Mouse (Mus musculus) kidney, adult 2 months (tissue): ENCODE measurements at regions not wholly inside any gene's neighbourhood (a gene's known extent, or its start where the extent isn't known, plus 50 kb on each side); places are given as distances from the start of the nearest gene placed in this dataset.

Experiments
- DNase-seq: peaks from one replicate; pipeline ENCODE4 v3.0.0; 2021
- H3K27ac ChIP-seq: fragments of 200-500 bp; 2 replicates; pipeline ENCODE4 v1.5.1; 2012; ENCODE audit warnings: low read depth, low read length, control low read depth, inconsistent platforms; ENCODE audit not compliant: insufficient read depth
- H3K27me3 ChIP-seq: fragments of 200-500 bp; replicated peaks from 2 replicates; pipeline ENCODE4 v1.6.1; 2012; ENCODE audit warnings: mild to moderate bottlenecking, moderate library complexity, low read length, inconsistent platforms; ENCODE audit not compliant: control insufficient read depth, insufficient read depth
- H3K36me3 ChIP-seq: fragments of 200-500 bp; 2 replicates; pipeline ENCODE4 v1.6.1; 2012; ENCODE audit warnings: mild to moderate bottlenecking, moderate library complexity, low read length, inconsistent platforms; ENCODE audit not compliant: control insufficient read depth, insufficient read depth
- H3K4me1 ChIP-seq: fragments of 200-500 bp; 2 replicates; pipeline ENCODE4 v1.6.1; 2011; ENCODE audit warnings: low read length; ENCODE audit not compliant: control insufficient read depth, insufficient read depth
- H3K4me3 ChIP-seq: fragments of 200-500 bp; 2 replicates; pipeline ENCODE4 v1.5.1; 2011; ENCODE audit warnings: mild to moderate bottlenecking, low read depth, low read length, control low read depth; ENCODE audit not compliant: insufficient read depth
- CTCF ChIP-seq: fragments of 200-500 bp; conservative IDR thresholded peaks from 2 replicates; pipeline ENCODE4 v1.5.1; 2011; ENCODE audit warnings: low read depth, mild to moderate bottlenecking, control low read depth, low read length, moderate library complexity, mixed read lengths; ENCODE audit not compliant: insufficient read depth, insufficient read length
- POLR2A ChIP-seq: fragments of 200-500 bp; IDR thresholded peaks from one replicate; pipeline ENCODE4 v1.6.1; 2011; ENCODE audit warnings: low read depth, low read length, control low read depth
- WGBS: fragments of 180-500 bp; shearing (Covaris S2); methylation state at CpG from one replicate; pipeline ENCODE4 v1.1.7; 2018; 5-methylcytosine and 5-hydroxymethylcytosine counted together

- H3K27ac ChIP-seq, result no peak overlapping the region
- no peaks in the 10 kb centered on the region for H3K4me1 ChIP-seq
- H3K27me3 ChIP-seq, result no peaks in the 10 kb centered on the region
- no peaks in the 10 kb centered on the region for H3K36me3 ChIP-seq
- H3K4me3 ChIP-seq, result no peak overlapping the region
- 36% methylated on average over 8 of the region's 8 CpGs for WGBS
- DNase-seq, result no peak
- TF ChIP-seq CTCF (no peak), POLR2A (no peak)
Measured at GRCm38 (mm10) chr11:38121051-38121616, 885.4 kb upstream of the Tenm2 start.

GRCm38 (mm10) chr11:38117741-38118140, 882.0 kb upstream of the Tenm2 start:
- DNase-seq, result no peak
- no peaks in the 10 kb centered on the region for H3K36me3 ChIP-seq
- no peaks in the 10 kb centered on the region for H3K27me3 ChIP-seq
- no peak overlapping the region for H3K4me3 ChIP-seq
- WGBS, result 75% methylated on average over 5 of the region's 5 CpGs
- no peaks in the 10 kb centered on the region for H3K4me1 ChIP-seq
- TF ChIP-seq POLR2A, result no peak
- no peak for TF ChIP-seq CTCF
- no peak overlapping the region for H3K27ac ChIP-seq

GRCm38 (mm10) chr11:38092202-38092601, 856.4 kb upstream of the Tenm2 start:
- TF ChIP-seq CTCF, result no peak
- no peak for TF ChIP-seq POLR2A
- Histone ChIP-seq H3K36me3 (no peaks in the 10 kb centered on the region), H3K4me3 (no peak overlapping the region), H3K4me1 (no peaks in the 10 kb centered on the region), H3K27me3 (no peaks in the 10 kb centered on the region), H3K27ac (no peak overlapping the region)
- DNase-seq, result no peak
- 86% methylated on average over 2 of the region's 2 CpGs for WGBS

- no peak for TF ChIP-seq POLR2A
- no peak for TF ChIP-seq CTCF
- H3K4me3 ChIP-seq, result no peak overlapping the region
- H3K27me3 ChIP-seq, result no peaks in the 10 kb centered on the region
- no peaks in the 10 kb centered on the region for H3K4me1 ChIP-seq
- H3K36me3 ChIP-seq, result no peaks in the 10 kb centered on the region
- no peak for DNase-seq
- no peak overlapping the region for H3K27ac ChIP-seq
- WGBS, result 82% methylated on average over 11 of the region's 11 CpGs
Measured at GRCm38 (mm10) chr11:38075171-38075732, 839.5 kb upstream of the Tenm2 start.

- TF ChIP-seq CTCF (no peak), POLR2A (no peak)
- no peak overlapping the region for H3K27ac ChIP-seq
- H3K27me3 ChIP-seq, result no peaks in the 10 kb centered on the region
- H3K36me3 ChIP-seq, result no peaks in the 10 kb centered on the region
- WGBS, result 66% methylated on average over 4 of the region's 4 CpGs
- no peak overlapping the region for H3K4me3 ChIP-seq
- H3K4me1 ChIP-seq, result no peaks in the 10 kb centered on the region
- DNase-seq, result no peak
Measured at GRCm38 (mm10) chr11:38069635-38070034, 833.9 kb upstream of the Tenm2 start.

- 57% methylated on average over 1 of the region's 1 CpGs for WGBS
- no peak overlapping the region for H3K4me3 ChIP-seq
- DNase-seq, result no peak
- no peak overlapping the region for H3K27ac ChIP-seq
- no peak for TF ChIP-seq POLR2A
- TF ChIP-seq CTCF, result no peak
- no peaks in the 10 kb centered on the region for H3K4me1 ChIP-seq
- no peaks in the 10 kb centered on the region for H3K27me3 ChIP-seq
- H3K36me3 ChIP-seq, result no peaks in the 10 kb centered on the region
Measured at GRCm38 (mm10) chr11:38067682-38068081, 831.9 kb upstream of the Tenm2 start.

- WGBS, result 84% methylated on average over 5 of the region's 5 CpGs
- no peaks in the 10 kb centered on the region for H3K36me3 ChIP-seq
- H3K27me3 ChIP-seq, result no peaks in the 10 kb centered on the region
- no peak for TF ChIP-seq CTCF
- TF ChIP-seq POLR2A, result no peak
- no peaks in the 10 kb centered on the region for H3K4me1 ChIP-seq
- DNase-seq, result no peak
- no peak overlapping the region for H3K4me3 ChIP-seq
- no peak overlapping the region for H3K27ac ChIP-seq
Measured at GRCm38 (mm10) chr11:38066091-38066490, 830.3 kb upstream of the Tenm2 start.
